12 mouse cellular contexts compared by ENCODE assay signal in the genomic region with DNA sequence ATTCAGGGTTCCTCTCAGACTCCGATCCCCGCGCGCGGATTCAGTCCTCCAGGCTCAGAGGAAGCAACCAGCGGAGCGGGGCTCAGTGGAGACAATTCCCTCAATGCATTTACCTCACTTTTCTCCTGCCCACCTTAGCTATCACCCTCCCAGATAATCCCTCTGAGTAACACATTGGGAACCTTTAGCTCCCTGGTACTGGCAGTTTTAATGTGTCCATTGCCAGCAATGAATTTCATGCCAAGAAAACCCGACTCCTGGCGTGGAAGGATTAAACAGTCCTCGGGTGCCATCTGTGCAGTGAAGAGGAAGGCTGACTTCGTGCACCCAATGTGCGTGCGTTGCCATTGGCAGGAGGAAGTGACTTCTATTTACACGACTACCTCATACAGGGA.
DNase-seq lines count a peak whose midpoint lies in the region; ATAC-seq lines count a peak whose summit lies in the region.
"Had no signal": no experiment of that assay in that cellular context is flagged by ENCODE, and none has a peak within 500 bp of the region (broad histone marks: within the 10 kb centered on the region; RNA-seq: fewer than 3 reads in every experiment).

No protein-coding gene starts in this region.

- no peaks in the 10 kb centered on the region for H3K4me1 ChIP-seq in embryonic facial prominence, embryonic 13.5 days
- no peaks in the 10 kb centered on the region for H3K4me1 ChIP-seq in embryonic facial prominence, embryonic 10.5 days
- H3K4me1 ChIP-seq in hindbrain, embryonic 12.5 days, result peaks cover 5% of the 10 kb centered on the region; the same call in 1 of the 2 replicates
- peaks cover 4% of the 10 kb centered on the region; the same call in 1 of the 2 replicates for H3K4me1 ChIP-seq in neural tube, embryonic 13.5 days (replicated peaks)
- H3K4me1 ChIP-seq in intestine, embryonic 16.5 days (ENCODE audit: control insufficient read depth, insufficient read depth, low read length), result no peaks in the 10 kb centered on the region

- 0 out of 2 replicates have a peak overlapping the region, but pooled peaks have one; percentile 1 for H3K4me2 ChIP-seq in embryonic facial prominence, embryonic 13.5 days
- H3K4me2 ChIP-seq in hindbrain, embryonic 12.5 days (replicated peaks), result peak overlapping the region; percentile 39
- peak overlapping the region; percentile 36 for H3K4me2 ChIP-seq in neural tube, embryonic 13.5 days
- H3K4me2 ChIP-seq in intestine, embryonic 16.5 days (ENCODE audit: low read depth, low read length), result no peak overlapping the region

- DNase-seq in embryonic facial prominence, embryonic 10.5 days (ENCODE audit: low spot score), result no peak
- peak; percentile 65 for DNase-seq in cerebellum, adult 8-10 months
- DNase-seq in thymus, adult 18-20 months, result no peak
- no peak for DNase-seq in ovary, postnatal 36 days (ENCODE audit: low spot score)
- DNase-seq: kidney, adult 9 months; thymus, postnatal 25 days had no signal

- no peak overlapping the region for H3K27ac ChIP-seq in embryonic facial prominence, embryonic 13.5 days
- no peak overlapping the region for H3K27ac ChIP-seq in embryonic facial prominence, embryonic 10.5 days (replicated peaks)
- H3K27ac ChIP-seq in hindbrain, embryonic 12.5 days, result no peak overlapping the region
- H3K27ac ChIP-seq in neural tube, embryonic 13.5 days (replicated peaks), result no peak overlapping the region
- no peak overlapping the region for H3K27ac ChIP-seq in intestine, embryonic 16.5 days (ENCODE audit: low read length)
- H3K27ac ChIP-seq: liver, embryonic 14.5 days had no signal

- H3K36me3 ChIP-seq in embryonic facial prominence, embryonic 13.5 days, result no peaks in the 10 kb centered on the region
- H3K36me3 ChIP-seq in embryonic facial prominence, embryonic 10.5 days (replicated peaks), result no peaks in the 10 kb centered on the region
- H3K36me3 ChIP-seq in hindbrain, embryonic 12.5 days, result no peaks in the 10 kb centered on the region
- no peaks in the 10 kb centered on the region for H3K36me3 ChIP-seq in neural tube, embryonic 13.5 days
- H3K36me3 ChIP-seq in intestine, embryonic 16.5 days (ENCODE audit: control insufficient read depth, insufficient read depth, low read length), result no peaks in the 10 kb centered on the region

- H3K9me3 ChIP-seq in embryonic facial prominence, embryonic 13.5 days, result no peaks in the 10 kb centered on the region
- H3K9me3 ChIP-seq in embryonic facial prominence, embryonic 10.5 days, result no peaks in the 10 kb centered on the region
- H3K9me3 ChIP-seq in hindbrain, embryonic 12.5 days (replicated peaks), result no peaks in the 10 kb centered on the region
- no peaks in the 10 kb centered on the region for H3K9me3 ChIP-seq in neural tube, embryonic 13.5 days
- no peaks in the 10 kb centered on the region for H3K9me3 ChIP-seq in intestine, embryonic 16.5 days (ENCODE audit: control insufficient read depth, low read length)

- H3K9ac ChIP-seq in embryonic facial prominence, embryonic 13.5 days, result no peak overlapping the region
- no peak overlapping the region for H3K9ac ChIP-seq in hindbrain, embryonic 12.5 days
- H3K9ac ChIP-seq in neural tube, embryonic 13.5 days, result no peak overlapping the region
- H3K9ac ChIP-seq in intestine, embryonic 16.5 days (ENCODE audit: low read depth, low read length), result no peak overlapping the region
- H3K9ac ChIP-seq: liver, embryonic 14.5 days had no signal

- 39% methylated on average over 14 of the region's 14 CpGs for WGBS in embryonic facial prominence, embryonic 13.5 days
- WGBS in embryonic facial prominence, embryonic 10.5 days, result 30% methylated on average over 14 of the region's 14 CpGs
- 32% methylated on average over 14 of the region's 14 CpGs for WGBS in hindbrain, embryonic 12.5 days
- 35% methylated on average over 14 of the region's 14 CpGs for WGBS in neural tube, embryonic 13.5 days
- 67% methylated on average over 14 of the region's 14 CpGs for WGBS in intestine, embryonic 16.5 days

- no peak for ATAC-seq in embryonic facial prominence, embryonic 13.5 days (ENCODE audit: insufficient number of reproducible peaks, insufficient read depth, low FRiP score, low TSS enrichment, low read depth)
- ATAC-seq in hindbrain, embryonic 12.5 days (ENCODE audit: low FRiP score), result 0 out of 2 replicates have a peak, but pooled peaks have one; percentile 34
- no peak for ATAC-seq in neural tube, embryonic 13.5 days (ENCODE audit: low read depth)
- ATAC-seq in intestine, embryonic 16.5 days, result no peak

- 0 out of 2 replicates have a peak, but pooled peaks cover 8% of the 10 kb centered on the region for H3K27me3 ChIP-seq in embryonic facial prominence, embryonic 13.5 days
- H3K27me3 ChIP-seq in embryonic facial prominence, embryonic 10.5 days (replicated peaks; ENCODE audit: low read depth, poor library complexity, severe bottlenecking), result peaks cover 8% of the 10 kb centered on the region; the same call in 1 of the 2 replicates
- no peaks in the 10 kb centered on the region for H3K27me3 ChIP-seq in hindbrain, embryonic 12.5 days
- H3K27me3 ChIP-seq in neural tube, embryonic 13.5 days, result no peaks in the 10 kb centered on the region
- no peaks in the 10 kb centered on the region for H3K27me3 ChIP-seq in intestine, embryonic 16.5 days (replicated peaks; ENCODE audit: control insufficient read depth, insufficient read depth, low read length)

- no peak overlapping the region for H3K4me3 ChIP-seq in embryonic facial prominence, embryonic 13.5 days
- no peak overlapping the region for H3K4me3 ChIP-seq in embryonic facial prominence, embryonic 10.5 days
- H3K4me3 ChIP-seq in hindbrain, embryonic 12.5 days, result no peak overlapping the region
- H3K4me3 ChIP-seq in neural tube, embryonic 13.5 days, result no peak overlapping the region
- H3K4me3 ChIP-seq in intestine, embryonic 16.5 days (ENCODE audit: low read length), result no peak overlapping the region
- H3K4me3 ChIP-seq: myocyte had no signal
